Mouse (Mus musculus) T-helper 1 cell (primary cell): ENCODE results near the gene Rxfp2.

Experiments used
- in situ Hi-C: fragments of 300-600 bp; cut with MboI, MseI; formaldehyde crosslinking; loops from one replicate; pipeline ENCODE4 v1.15.1; 2025; ENCODE audit warnings: high pct_unique_total_duplicates

The Rxfp2 gene

DNA sequence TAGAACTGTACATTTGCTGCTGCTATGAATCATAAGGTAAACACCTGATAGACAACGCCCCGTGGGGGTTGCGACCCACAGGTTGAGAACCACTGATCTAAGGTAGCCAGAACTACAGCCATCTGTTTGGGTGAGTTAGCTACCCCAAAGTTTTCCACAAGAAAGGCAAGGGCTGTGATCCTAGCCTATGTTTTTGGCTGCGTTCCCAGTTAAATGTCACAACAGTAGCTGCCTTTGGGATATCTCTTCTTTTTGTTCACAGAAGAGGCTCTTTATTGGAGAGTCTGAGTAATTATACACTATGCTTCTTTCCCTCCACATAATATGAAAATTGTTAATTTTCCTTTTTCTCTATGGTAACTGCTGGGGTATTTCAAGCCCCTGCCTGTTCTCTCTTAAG lies 96.3 kb downstream of the Rxfp2 start:
- in situ Hi-C loops, result loop anchor here (25.0 kb wide), 1 partner anchor 1073 kb away; no protein-coding TSS in a partner anchor

DNA sequence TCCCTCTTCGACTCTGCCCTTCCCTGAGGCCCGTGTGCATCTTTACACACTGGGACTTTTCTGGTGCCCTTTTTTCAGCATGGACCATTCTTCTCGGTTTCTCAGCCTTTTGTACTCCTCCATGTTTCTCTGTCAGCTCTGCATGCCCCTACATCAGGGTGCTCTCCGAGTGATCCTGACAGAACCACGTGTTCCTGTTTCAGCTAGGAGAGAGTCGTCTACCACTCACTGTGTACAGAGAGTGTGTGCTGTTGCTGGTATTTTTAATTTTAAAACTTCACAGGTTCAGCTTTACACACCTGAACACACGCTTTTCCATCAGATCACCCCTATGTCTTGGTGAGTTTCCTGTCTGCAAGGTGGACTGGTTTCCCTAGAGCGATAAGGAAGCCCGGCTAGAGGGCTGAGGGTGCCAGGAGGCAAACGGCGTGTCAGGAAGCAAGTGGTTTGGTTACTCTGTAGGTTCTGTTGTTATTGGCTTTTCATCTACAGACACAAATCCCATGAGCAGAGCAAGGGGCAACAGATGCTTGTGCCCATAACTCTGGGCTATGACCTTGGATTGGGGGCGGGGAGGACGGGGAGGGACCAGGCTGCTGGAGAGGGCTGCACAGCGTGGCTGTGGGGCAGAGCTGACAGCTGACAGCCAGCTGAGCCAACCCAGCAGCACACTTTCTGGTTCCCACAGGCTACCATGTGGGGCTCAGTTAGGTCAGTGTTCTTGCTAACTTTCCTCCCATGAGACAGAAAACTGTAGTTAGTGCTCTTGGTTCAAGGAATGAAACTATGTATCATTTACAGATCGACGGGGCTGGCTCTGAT lies 97.0 kb downstream of the Rxfp2 start:
- in situ Hi-C loops, result loop anchor here (25.0 kb wide), 1 partner anchor 1072 kb away; no protein-coding TSS in a partner anchor

DNA sequence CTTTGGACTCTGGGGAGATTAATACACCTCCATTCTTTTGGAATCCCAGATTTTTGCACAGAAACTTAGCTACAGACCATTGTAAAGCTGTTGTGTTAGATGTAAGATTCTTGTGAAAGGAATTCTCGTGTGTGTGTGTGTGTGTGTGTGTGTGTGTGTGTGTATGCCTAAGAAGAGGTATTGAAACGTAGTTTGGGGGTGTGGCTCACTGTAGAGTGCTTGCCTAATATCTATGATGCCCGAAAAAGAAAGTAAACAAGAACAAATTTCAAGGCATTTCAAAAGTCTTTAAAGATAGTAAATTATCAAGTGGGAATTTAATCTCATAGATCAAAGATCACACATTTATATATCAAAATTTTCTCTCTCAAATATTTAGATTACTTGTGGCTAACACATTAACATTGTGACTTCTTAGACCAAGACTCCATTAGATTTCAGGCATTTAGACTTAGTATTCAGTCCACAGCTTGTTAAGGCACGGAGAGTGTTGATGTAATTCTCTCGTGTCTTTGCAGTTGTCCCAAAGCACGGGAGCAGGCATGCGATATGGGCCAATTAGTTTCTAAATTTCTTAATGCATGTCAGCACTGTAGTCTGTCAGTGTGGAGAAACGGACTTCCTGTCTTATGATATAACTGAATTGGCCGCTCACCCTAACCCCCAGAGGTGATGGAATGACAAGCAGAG lies 97.9 kb downstream of the Rxfp2 start:
- in situ Hi-C loops, result loop anchor here (25.0 kb wide), 1 partner anchor 1071 kb away; no protein-coding TSS in a partner anchor

DNA sequence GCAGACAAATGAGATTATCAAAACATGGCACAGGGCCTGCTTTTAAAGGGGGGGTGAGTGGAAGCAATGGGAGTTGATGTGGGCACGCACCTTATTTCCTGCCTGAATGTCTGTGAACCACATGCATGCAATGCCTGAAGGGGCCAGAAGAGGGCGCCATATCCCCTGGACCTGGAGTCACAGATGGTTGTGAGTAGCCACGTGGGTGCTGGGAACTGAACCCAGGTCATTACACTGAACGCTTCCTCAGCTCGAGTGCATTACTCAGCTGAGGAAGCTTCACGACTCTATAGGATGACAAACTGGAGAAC lies 98.4 kb downstream of the Rxfp2 start:
- in situ Hi-C loops, result loop anchor here (25.0 kb wide), 1 partner anchor 1070 kb away; no protein-coding TSS in a partner anchor

DNA sequence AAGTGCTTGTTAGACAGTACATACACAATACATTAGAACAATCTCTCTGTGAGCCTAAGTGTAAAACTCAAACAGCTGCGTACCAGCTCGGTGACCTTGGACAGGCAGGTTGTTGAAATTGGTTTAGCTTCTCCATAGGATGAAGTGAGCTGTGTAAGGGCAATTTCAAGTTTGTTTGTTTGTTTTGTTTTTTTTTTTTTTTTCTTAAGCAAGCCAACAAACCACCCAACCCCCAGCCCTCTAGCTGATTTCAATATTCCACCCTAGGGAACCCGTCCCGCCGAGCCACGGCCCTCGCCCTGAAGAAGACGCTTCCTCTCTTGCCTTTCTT lies 99.6 kb downstream of the Rxfp2 start:
- in situ Hi-C loops, result loop anchor here (25.0 kb wide), 1 partner anchor 1069 kb away; no protein-coding TSS in a partner anchor

DNA sequence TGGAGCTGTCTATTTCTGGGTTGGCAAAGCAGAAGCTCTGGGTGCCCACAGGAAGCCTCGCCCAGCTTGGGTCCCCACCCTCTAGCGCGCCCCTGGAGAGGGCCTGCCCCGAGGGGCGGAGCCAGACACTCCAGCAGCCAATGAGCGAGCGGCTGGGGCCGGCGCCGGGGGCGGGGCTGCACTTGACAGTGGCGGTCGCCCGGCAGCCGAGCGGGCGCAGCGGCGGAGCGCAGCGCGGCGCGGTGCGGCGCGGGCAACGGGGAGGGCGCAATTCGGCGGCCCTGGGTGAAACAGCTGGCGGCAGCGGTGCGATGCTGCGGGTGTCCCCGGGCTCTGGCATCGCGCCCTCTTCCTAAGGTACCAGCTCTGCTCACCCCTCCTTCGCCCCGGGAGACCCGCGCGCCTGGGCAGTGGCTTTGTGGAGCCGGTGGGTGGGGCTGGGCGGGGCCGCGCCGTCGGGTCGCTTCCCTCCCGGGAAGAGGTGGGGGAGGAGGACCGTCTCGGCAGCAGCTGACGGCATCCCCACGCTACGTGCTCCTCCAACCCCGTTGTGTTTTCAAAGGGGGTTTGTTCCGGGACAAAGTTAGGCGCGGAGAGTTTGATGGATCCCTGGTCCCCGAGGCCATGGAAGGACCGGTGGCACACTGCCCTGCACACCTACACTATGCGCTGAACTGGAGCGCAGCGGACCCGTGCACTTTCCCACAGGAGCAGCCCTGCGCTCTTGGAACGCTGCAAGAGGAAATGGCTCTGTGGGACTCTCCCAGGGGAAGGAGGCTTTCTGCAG lies 100.2 kb downstream of the Rxfp2 start, which contains the start of gene Fry:
Fry (plus strand) TSS at position 191 of the 787 bp plus-strand sequence.
- in situ Hi-C loops, result loop anchor here (25.0 kb wide), 1 partner anchor 1069 kb away; no protein-coding TSS in a partner anchor

DNA sequence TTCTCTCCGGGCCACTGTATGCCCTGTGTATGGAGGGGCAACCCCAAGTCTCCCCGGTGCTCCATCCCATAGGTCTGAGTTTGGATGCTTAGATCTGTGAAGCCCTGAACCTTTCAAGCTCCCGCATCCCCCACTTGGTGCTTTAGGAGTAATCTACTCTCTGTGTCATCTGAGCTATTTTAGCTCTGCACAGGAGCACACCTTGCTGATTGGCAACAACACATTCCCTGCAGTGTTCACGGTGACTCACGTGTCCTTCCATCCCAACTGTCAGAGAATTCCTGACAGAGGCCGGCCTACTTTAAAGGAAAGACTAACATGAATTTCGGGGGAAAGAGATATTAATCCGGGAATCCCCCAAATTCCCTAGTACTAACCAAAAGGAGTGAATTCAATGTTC lies 102.2 kb downstream of the Rxfp2 start:
- in situ Hi-C loops, result loop anchor here (25.0 kb wide), 1 partner anchor 1067 kb away; no protein-coding TSS in a partner anchor

DNA sequence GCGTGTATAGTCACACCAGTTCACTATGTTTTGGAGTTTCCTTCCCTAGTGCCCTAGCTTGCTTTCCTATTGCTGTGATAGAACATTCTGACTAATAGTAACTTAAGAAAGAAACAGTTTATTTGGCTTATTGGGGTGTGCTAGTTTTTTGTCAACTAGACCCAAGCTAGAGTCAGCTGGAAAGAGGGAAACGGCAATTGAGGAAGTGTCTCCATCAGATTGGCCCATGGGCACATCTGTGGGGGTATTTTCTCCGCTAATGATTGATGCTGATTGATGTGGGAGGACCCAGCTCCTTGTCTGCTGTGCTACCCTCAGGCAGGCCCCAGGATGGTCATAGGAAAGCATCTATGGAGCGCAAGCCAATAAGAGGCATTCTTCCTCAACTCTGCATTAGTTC lies 103.6 kb downstream of the Rxfp2 start:
- in situ Hi-C loops, result loop anchor here (25.0 kb wide), 1 partner anchor 1065 kb away; no protein-coding TSS in a partner anchor

DNA sequence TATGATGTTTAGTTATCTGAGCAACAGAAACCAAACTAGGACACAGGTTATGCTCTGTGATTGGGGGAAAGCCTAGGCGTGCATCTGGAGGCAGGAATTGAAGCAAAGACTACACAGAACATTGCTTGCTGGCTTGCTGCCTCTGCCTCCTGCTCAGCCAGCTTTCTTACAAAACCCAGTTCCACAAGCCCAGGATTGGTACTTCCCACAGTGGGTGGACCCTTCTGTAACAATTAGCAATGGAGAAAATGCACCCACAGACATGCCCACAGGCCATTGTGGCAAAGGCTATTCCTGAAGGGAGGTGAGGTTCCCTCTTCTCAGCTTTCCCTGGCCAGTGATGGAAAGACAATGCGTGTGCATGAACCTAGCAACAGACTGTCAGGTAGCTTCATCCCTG lies 104.1 kb downstream of the Rxfp2 start:
- in situ Hi-C loops, result loop anchor here (25.0 kb wide), 1 partner anchor 1065 kb away; no protein-coding TSS in a partner anchor

DNA sequence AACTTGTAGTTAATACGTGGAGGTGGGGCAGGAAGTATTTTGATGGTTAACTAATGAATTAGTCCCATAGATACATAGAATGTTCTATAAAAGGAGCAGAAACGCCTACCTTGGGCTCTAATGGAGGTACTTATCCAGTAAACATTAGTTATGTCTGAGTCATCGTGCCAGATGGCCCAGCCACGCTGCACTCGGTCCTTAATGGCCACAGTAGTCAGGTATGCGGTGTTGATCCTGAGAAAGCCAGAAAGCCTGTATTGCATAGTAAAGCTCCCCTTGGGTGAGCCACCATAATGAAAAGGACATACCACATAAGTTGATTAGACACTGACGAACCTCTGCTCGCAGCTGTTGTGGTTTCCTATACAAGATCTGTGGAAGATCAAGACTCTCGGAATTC lies 107.4 kb downstream of the Rxfp2 start:
- in situ Hi-C loops, result no loop called here

DNA sequence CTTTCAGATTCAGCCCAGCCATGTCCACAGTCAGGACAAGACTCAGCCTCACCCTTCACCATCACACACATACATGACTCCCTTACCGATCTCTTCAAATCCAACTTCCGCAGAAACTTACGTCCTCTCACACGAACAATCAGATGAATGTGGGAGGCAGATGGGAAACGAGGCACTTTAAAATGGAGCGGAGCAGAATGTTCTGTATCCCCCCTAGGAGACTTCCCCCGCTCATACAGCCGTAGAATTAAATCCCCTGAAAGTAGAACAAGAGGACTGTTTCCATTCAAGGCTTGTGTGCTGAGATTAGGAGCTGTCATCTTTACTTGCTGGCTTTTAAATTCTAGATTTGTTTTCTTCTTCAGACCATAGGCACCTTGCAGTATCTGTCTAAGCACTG lies 110.0 kb downstream of the Rxfp2 start:
- in situ Hi-C loops, result no loop called here

DNA sequence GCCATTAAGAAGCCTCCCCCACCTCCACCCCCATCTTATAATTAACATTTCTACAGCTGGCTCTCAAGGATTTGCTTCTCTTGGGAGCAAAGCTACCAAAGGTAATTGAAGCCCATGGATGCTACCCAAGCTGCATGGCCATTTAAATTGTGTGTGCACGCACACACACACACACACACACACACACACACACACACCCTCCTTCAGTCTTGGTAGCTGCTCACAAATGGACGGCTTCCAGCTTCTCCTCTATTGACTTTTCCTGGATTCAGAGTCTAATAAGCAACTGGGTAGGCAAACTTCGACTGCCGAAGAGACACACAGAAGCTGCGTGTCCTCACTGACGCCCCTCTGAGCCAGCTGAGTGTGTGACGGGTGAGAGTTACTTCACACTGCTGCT lies 111.7 kb downstream of the Rxfp2 start:
- in situ Hi-C loops, result no loop called here

DNA sequence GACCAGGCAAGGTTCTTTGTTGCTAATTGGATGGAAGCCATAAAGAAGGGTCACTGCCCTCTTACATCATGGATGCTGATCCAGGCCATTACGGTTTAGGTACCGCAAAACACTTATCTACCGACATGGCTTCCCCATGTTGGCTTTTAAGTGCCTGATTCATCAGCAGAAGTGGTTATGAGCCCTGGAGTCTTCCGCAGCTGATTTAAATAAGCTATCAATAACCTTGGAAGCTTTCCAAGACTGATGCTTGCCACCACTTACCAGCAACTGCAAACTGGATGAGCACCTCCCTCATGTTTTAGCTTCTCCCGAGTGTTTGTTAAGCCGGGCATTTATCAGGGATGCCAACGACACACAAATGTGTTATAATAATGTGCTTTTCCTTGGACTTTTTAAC lies 112.7 kb downstream of the Rxfp2 start:
- in situ Hi-C loops, result no loop called here
